ENCODE assay signal across 8 mouse cellular contexts in the genomic region with DNA sequence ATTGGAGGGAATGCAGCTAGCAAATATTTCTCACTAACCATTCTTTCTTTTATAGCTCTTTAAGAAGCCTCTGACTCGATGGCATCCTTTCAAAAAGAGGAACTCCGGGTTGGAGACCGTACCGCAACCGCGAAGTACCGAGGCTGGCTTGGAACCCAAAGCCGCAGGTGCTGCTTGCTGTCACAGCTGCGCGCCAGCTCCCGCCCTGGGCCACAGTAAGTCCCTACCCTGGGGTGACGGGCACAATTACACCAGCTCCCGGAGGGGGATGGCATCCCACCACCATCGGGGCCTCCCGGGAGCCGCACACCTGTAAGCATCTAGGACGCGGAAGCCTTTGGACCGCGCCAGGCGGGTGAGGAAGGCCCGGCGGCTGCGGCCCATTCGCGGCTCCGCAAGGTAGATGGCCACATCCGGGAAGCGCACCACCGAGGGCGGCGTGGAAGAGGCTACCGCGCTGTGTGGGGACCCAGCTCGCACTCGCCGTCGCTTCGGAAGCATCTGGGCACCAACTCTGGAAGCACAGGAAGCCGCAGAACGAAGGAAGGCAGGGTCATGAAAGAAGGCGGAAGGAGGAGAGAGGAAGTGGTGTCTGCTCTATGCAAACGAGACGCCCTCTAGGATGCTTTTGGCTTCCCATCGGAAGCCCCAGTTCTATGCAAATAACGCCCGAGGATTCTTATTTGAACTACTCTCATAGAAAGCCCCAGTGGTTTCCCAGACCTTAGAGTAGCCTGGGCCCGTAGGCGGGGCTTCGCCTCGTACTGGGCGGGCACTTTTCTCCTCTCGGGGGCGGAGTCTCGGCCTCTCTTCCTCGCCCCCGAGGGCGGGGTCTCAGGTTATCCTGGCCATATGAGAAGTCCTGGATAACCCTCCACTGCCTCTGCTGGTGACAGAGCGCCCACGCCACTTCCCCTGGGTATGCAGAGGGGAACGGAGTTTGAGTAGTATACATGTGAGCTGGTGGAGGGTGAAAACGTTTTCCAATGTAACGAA. TPM values are rescaled to one million over a fixed set of nuclear protein-coding genes. Genes with fewer than 3 reads are reported as not detected.
DNase-seq lines count a peak whose midpoint lies in the region; ATAC-seq lines count a peak whose summit lies in the region.

A gene (minus strand): TSS at position 766 of the 996 bp plus-strand sequence.

- peaks cover 0 to 8% of the 10 kb centered on the region in 2 experiments; a peak in 2 of 4 replicates for H3K4me1 ChIP-seq in heart, embryonic 14.5 days (ENCODE audit: control insufficient read depth in 2 of 2, insufficient read depth in 2 of 2, low read length in 2 of 2)
- H3K4me1 ChIP-seq in liver, embryonic 13.5 days (replicated peaks), result peaks cover 17% of the 10 kb centered on the region
- H3K4me1 ChIP-seq in stomach, embryonic 16.5 days (ENCODE audit: control insufficient read depth, insufficient read depth, low read length), result no peaks in the 10 kb centered on the region

- peak; percentile 77 for DNase-seq in c-Kit-negative CD71-positive TER-119-positive erythroid progenitor cells, embryonic 14.5 days (ENCODE audit: low read depth, low spot score)
- DNase-seq in fibroblast of lung, adult 2 months (ENCODE audit: low read depth), result peak; percentile 86
- DNase-seq in kidney, postnatal 14 days, result peak; percentile 96
- peak; percentile 95 for DNase-seq in liver, embryonic 13.5 days
- peak; percentile 90 for DNase-seq in neural tube, embryonic 10.5 days (ENCODE audit: extremely low spot score, low spot score)

- H3K4me3 ChIP-seq in heart, embryonic 14.5 days (ENCODE audit: control insufficient read depth in 1 of 2, insufficient read depth in 1 of 2, low read depth in 1 of 2, low read length in 2 of 2), result peak within 1 kb of the TSS; percentile 81 to 86
- H3K4me3 ChIP-seq in liver, embryonic 13.5 days (replicated peaks), result peak within 1 kb of the TSS; percentile 81
- H3K4me3 ChIP-seq in stomach, embryonic 16.5 days (replicated peaks; ENCODE audit: low read length), result peak within 1 kb of the TSS; percentile 56

- H3K27ac ChIP-seq in heart, embryonic 14.5 days (replicated peaks in 1 of 2; ENCODE audit: control insufficient read depth in 1 of 2, insufficient read depth in 1 of 2, low read depth in 2 of 2, low read length in 2 of 2), result peak within 1 kb of the TSS; percentile 73 to 84
- peak within 1 kb of the TSS; percentile 78 for H3K27ac ChIP-seq in liver, embryonic 13.5 days
- peak within 1 kb of the TSS; percentile 90 for H3K27ac ChIP-seq in stomach, embryonic 16.5 days (ENCODE audit: low read length)

- peaks cover 27% of the 10 kb centered on the region for H3K36me3 ChIP-seq in heart, embryonic 14.5 days (ENCODE audit: control insufficient read depth, insufficient read depth, low read length)
- H3K36me3 ChIP-seq in liver, embryonic 13.5 days, result no peaks in the 10 kb centered on the region; the same call in none of the 2 replicates
- H3K36me3 ChIP-seq in stomach, embryonic 16.5 days (ENCODE audit: control insufficient read depth, insufficient read depth, low read length), result no peaks in the 10 kb centered on the region

- peak within 1 kb of the TSS; percentile 95 for H3K4me2 ChIP-seq in heart, embryonic 14.5 days (ENCODE audit: low read length)
- H3K4me2 ChIP-seq in liver, embryonic 13.5 days, result peak within 1 kb of the TSS; percentile 97
- peak within 1 kb of the TSS; percentile 78 for H3K4me2 ChIP-seq in stomach, embryonic 16.5 days (ENCODE audit: low read depth, low read length)

- H3K9ac ChIP-seq in heart, embryonic 14.5 days (ENCODE audit: low read length), result peak within 1 kb of the TSS; percentile 87
- peak within 1 kb of the TSS; percentile 81 for H3K9ac ChIP-seq in liver, embryonic 13.5 days
- H3K9ac ChIP-seq in stomach, embryonic 16.5 days (ENCODE audit: low read length), result peak within 1 kb of the TSS; percentile 83

- WGBS in heart, embryonic 14.5 days, result under 1% methylated on average over 63 of the region's 63 CpGs
- WGBS in liver, embryonic 13.5 days (ENCODE audit: insufficient replicate concordance), result under 1% methylated on average over 63 of the region's 63 CpGs
- 1% methylated on average over 63 of the region's 63 CpGs for WGBS in stomach, embryonic 16.5 days

- peak; percentile 92 for ATAC-seq in CD4-positive, CD25-positive, alpha-beta regulatory T cell, adult 4 months
- peak; percentile 93 for ATAC-seq in heart, embryonic 14.5 days (ENCODE audit: insufficient number of reproducible peaks, insufficient read depth, low FRiP score, low read depth)
- peak; percentile 96 for ATAC-seq in liver, embryonic 13.5 days (ENCODE audit: low read depth)
- peak; percentile 97 for ATAC-seq in stomach, embryonic 16.5 days (ENCODE audit: insufficient read depth, low FRiP score)

- 0 out of 2 replicates have a peak, but pooled peaks cover 2% of the 10 kb centered on the region for H3K9me3 ChIP-seq in heart, embryonic 14.5 days (ENCODE audit: control insufficient read depth, low read length)
- no peaks in the 10 kb centered on the region; the same call in 1 of the 2 replicates for H3K9me3 ChIP-seq in liver, embryonic 13.5 days (replicated peaks)
- no peaks in the 10 kb centered on the region; the same call in 1 of the 2 replicates for H3K9me3 ChIP-seq in stomach, embryonic 16.5 days (replicated peaks; ENCODE audit: control insufficient read depth, low read length)

- no peaks in the 10 kb centered on the region for H3K27me3 ChIP-seq in heart, embryonic 14.5 days (ENCODE audit: control insufficient read depth, insufficient read depth, low read length)
- no peaks in the 10 kb centered on the region for H3K27me3 ChIP-seq in liver, embryonic 13.5 days
- no peaks in the 10 kb centered on the region for H3K27me3 ChIP-seq in stomach, embryonic 16.5 days (ENCODE audit: control insufficient read depth, insufficient read depth, low read length)

RNA-seq across cellular contexts. Expression of the gene that starts here (rescaled TPM):
- 10 to 100 TPM; 17.2 to 37.5 TPM for polyA plus RNA-seq in CD4-positive, CD25-positive, alpha-beta regulatory T cell, adult 4 months (2017; shearing (Covaris generic))
- polyA plus RNA-seq in heart, embryonic 14.5 days (2014; fragmentation: Nextera tagmentation; extraction: Ambion mirVana), result 5.6 and 7.0 TPM in 2 replicates
- polyA plus RNA-seq in liver, embryonic 13.5 days (2015; fragmentation: Nextera tagmentation; extraction: Ambion mirVana), result 2.0 and 2.2 TPM in 2 replicates
- 9.6 and 10.1 TPM in 2 replicates for polyA plus RNA-seq in stomach, embryonic 16.5 days (2015; fragmentation: Nextera tagmentation; extraction: Ambion mirVana)

Comparison
In these comparisons a context has a peak if more than half of its experiments do, and no peak if none do; other contexts are left out.
1. Peak in every context shown above with its lines: DNase-seq, ATAC-seq, H3K4me3 ChIP-seq and H3K27ac ChIP-seq.